Mouse (Mus musculus) neural tube, embryonic 14.5 days (tissue): ENCODE data around the gene Rassf5. TPM values are rescaled to one million over a fixed set of nuclear protein-coding genes. Genes with fewer than 3 reads are reported as not detected.
A peak's percentile ranks its signal among the peaks of the same experiment; 100 is the strongest.

Experiments used
- ATAC-seq: fragments of 200-750 bp; cut with Nextera tagmentation; 2 replicates; pipeline ENCODE4 v1.8.0; 2017; ENCODE audit warnings: low read depth, mild to moderate bottlenecking, moderate TSS enrichment, moderate library complexity
- H3K27ac ChIP-seq: fragments of 300-500 bp; sonication (generic); 2 replicates; pipeline ENCODE4 v1.5.1; 2014; ENCODE audit warnings: low read depth, mild to moderate bottlenecking, control low read depth, low read length, moderate library complexity, mixed read lengths
- H3K27me3 ChIP-seq: fragments of 300-500 bp; sonication (generic); 2 replicates; pipeline ENCODE4 v1.6.1; 2014; ENCODE audit warnings: low read length; ENCODE audit not compliant: control insufficient read depth, insufficient read depth
- H3K36me3 ChIP-seq: fragments of 300-500 bp; sonication (generic); 2 replicates; pipeline ENCODE4 v1.6.1; 2014; ENCODE audit warnings: low read length, mixed read lengths; ENCODE audit not compliant: control insufficient read depth, insufficient read depth
- H3K4me1 ChIP-seq: fragments of 300-500 bp; sonication (generic); 2 replicates; pipeline ENCODE4 v1.6.1; 2014; ENCODE audit warnings: low read length; ENCODE audit not compliant: control insufficient read depth, insufficient read depth
- H3K4me2 ChIP-seq: fragments of 300-500 bp; sonication (generic); 2 replicates; pipeline ENCODE4 v1.6.1; 2014; ENCODE audit warnings: mild to moderate bottlenecking, low read depth, low read length, control low read depth
- H3K4me3 ChIP-seq: fragments of 300-500 bp; sonication (generic); 2 replicates; pipeline ENCODE4 v1.5.1; 2014; ENCODE audit warnings: low read depth, low read length, control low read depth, mixed read lengths
- H3K9ac ChIP-seq: fragments of 300-500 bp; sonication (generic); replicated peaks from 2 replicates; pipeline ENCODE4 v1.6.1; 2014; ENCODE audit warnings: low read depth, mild to moderate bottlenecking, control low read depth, low read length, mixed read lengths
- H3K9me3 ChIP-seq: fragments of 300-500 bp; sonication (generic); 2 replicates; pipeline ENCODE4 v1.6.1; 2016; ENCODE audit warnings: low read length; ENCODE audit not compliant: control insufficient read depth
- WGBS: fragments of 180-500 bp; shearing (Covaris S2); extraction: QIAGEN DNeasy Blood & Tissue Kit; methylation state at CpG from one replicate; pipeline ENCODE4 v1.1.7; 2014; 5-methylcytosine and 5-hydroxymethylcytosine counted together
- polyA plus RNA-seq: library from polyadenylated mRNA; unstranded; fragments of >200 nt; fragmentation: Nextera tagmentation; extraction: Ambion mirVana; gene quantifications from 2 replicates; pipeline ENCODE4 v1.2.1, GENCODE M21; 2014

Gene Rassf5
- polyA plus RNA-seq, 1 experiment from 2014 or later: 5.7 TPM

- 72% methylated on average over 4 of the region's 4 CpGs for WGBS
- Histone ChIP-seq H3K27me3 (no peaks in the 10 kb centered on the region), H3K4me2 (no peak overlapping the region), H3K27ac (no peak overlapping the region), H3K9ac (no peak overlapping the region), H3K9me3 (no peaks in the 10 kb centered on the region), H3K4me3 (no peak overlapping the region), H3K4me1 (no peaks in the 10 kb centered on the region), H3K36me3 (no peaks in the 10 kb centered on the region)
- no peak for ATAC-seq
Measured at GRCm38 (mm10) chr1:131281731-131282130, 36.7 kb upstream of the Rassf5 start.

- Histone ChIP-seq H3K27ac (no peak overlapping the region), H3K36me3 (no peaks in the 10 kb centered on the region), H3K27me3 (no peaks in the 10 kb centered on the region), H3K9me3 (no peaks in the 10 kb centered on the region), H3K4me2 (no peak overlapping the region), H3K9ac (no peak overlapping the region), H3K4me3 (no peak overlapping the region), H3K4me1 (no peaks in the 10 kb centered on the region)
- 66% methylated on average over 3 of the region's 3 CpGs for WGBS
- no peak for ATAC-seq
Measured at GRCm38 (mm10) chr1:131280280-131280679, 35.2 kb upstream of the Rassf5 start.

- Histone ChIP-seq H3K27me3 (no peaks in the 10 kb centered on the region), H3K36me3 (no peaks in the 10 kb centered on the region), H3K4me2 (no peak within 1 kb of the TSS), H3K9me3 (no peaks in the 10 kb centered on the region), H3K4me3 (no peak within 1 kb of the TSS), H3K9ac (no peak within 1 kb of the TSS), H3K4me1 (no peaks in the 10 kb centered on the region), H3K27ac (no peak within 1 kb of the TSS)
- WGBS: 49% methylated on average over 4 of the region's 4 CpGs
- ATAC-seq: no peak
Measured at GRCm38 (mm10) chr1:131279456-131279776, 34.4 kb upstream of the Rassf5 start, which contains the start of gene Ikbke. Gene Ikbke, minus strand, starts transcription at chr1:131279606.

GRCm38 (mm10) chr1:131278606-131279455, 33.8 kb upstream of the Rassf5 start:
- H3K27me3 ChIP-seq: no peaks in the 10 kb centered on the region
- no peak overlapping the region for H3K9ac ChIP-seq
- no peak overlapping the region for H3K4me3 ChIP-seq
- no peaks in the 10 kb centered on the region for H3K36me3 ChIP-seq
- H3K4me2 ChIP-seq: no peak overlapping the region
- no peaks in the 10 kb centered on the region for H3K4me1 ChIP-seq
- no peaks in the 10 kb centered on the region for H3K9me3 ChIP-seq
- WGBS: 51% methylated on average over 8 of the region's 8 CpGs
- no peak overlapping the region for H3K27ac ChIP-seq
- ATAC-seq: no peak

- Histone ChIP-seq H3K4me1 (no peaks in the 10 kb centered on the region), H3K9me3 (no peaks in the 10 kb centered on the region), H3K9ac (no peak overlapping the region), H3K27ac (no peak overlapping the region), H3K4me2 (no peak overlapping the region), H3K27me3 (no peaks in the 10 kb centered on the region), H3K4me3 (no peak overlapping the region), H3K36me3 (no peaks in the 10 kb centered on the region)
- no peak for ATAC-seq
Measured at GRCm38 (mm10) chr1:131276831-131277230, 31.8 kb upstream of the Rassf5 start.

- no peak overlapping the region for H3K4me3 ChIP-seq
- H3K9ac ChIP-seq: no peak overlapping the region
- 74% methylated on average over 14 of the region's 14 CpGs for WGBS
Measured at GRCm38 (mm10) chr1:131275577-131275976, 30.5 kb upstream of the Rassf5 start.

GRCm38 (mm10) chr1:131274725-131275539, 29.9 kb upstream of the Rassf5 start:
- no peaks in the 10 kb centered on the region for H3K4me1 ChIP-seq
- no peaks in the 10 kb centered on the region for H3K36me3 ChIP-seq
- no peak overlapping the region for H3K27ac ChIP-seq
- no peak for ATAC-seq
- no peaks in the 10 kb centered on the region for H3K9me3 ChIP-seq
- H3K27me3 ChIP-seq: no peaks in the 10 kb centered on the region
- 53% methylated on average over 22 of the region's 22 CpGs for WGBS
- H3K9ac ChIP-seq: no peak overlapping the region
- H3K4me2 ChIP-seq: no peak overlapping the region
- H3K4me3 ChIP-seq: no peak overlapping the region

More at GRCm38 (mm10) chr1:131275577-131275976, 30.5 kb upstream of the Rassf5 start:
- no peaks in the 10 kb centered on the region for H3K36me3 ChIP-seq
- no peak overlapping the region for H3K27ac ChIP-seq
- H3K9me3 ChIP-seq: no peaks in the 10 kb centered on the region
- no peaks in the 10 kb centered on the region for H3K4me1 ChIP-seq
- no peak for ATAC-seq
- no peaks in the 10 kb centered on the region for H3K27me3 ChIP-seq
- no peak overlapping the region for H3K4me2 ChIP-seq

- no peak overlapping the region for H3K4me2 ChIP-seq
- peak; percentile 72 for ATAC-seq
- H3K4me3 ChIP-seq: no peak overlapping the region
- H3K27me3 ChIP-seq: no peaks in the 10 kb centered on the region
- no peak overlapping the region for H3K9ac ChIP-seq
- H3K4me1 ChIP-seq: no peaks in the 10 kb centered on the region
- H3K27ac ChIP-seq: no peak overlapping the region
- H3K36me3 ChIP-seq: no peaks in the 10 kb centered on the region
- no peaks in the 10 kb centered on the region for H3K9me3 ChIP-seq
- WGBS: 31% methylated on average over 21 of the region's 22 CpGs
Measured at GRCm38 (mm10) chr1:131269797-131270578, 24.9 kb upstream of the Rassf5 start.
